Mouse (Mus musculus): ENCODE measurements around the gene Golgb1.
A peak's percentile ranks its signal among the peaks of the same experiment; 100 is the strongest.
"Not testable (repeated sequence)": the region's sequence is repeated elsewhere in the genome, so short reads cannot be mapped to it uniquely, and the experiment has no call there.

Gene Golgb1

GRCm38 (mm10) chr16:36874583-36875275, at the start of gene Golgb1, which contains the start of gene Eaf2:
Gene Golgb1, plus strand, starts transcription at chr16:36875140.
Gene Eaf2, minus strand, starts transcription at chr16:36875003.
- DNase-seq (ENCODE audit: low spot score in 2 of 2) = peak; percentile 89 to 93

GRCm38 (mm10) chr16:36827611-36828053, 47.3 kb upstream of the Golgb1 start:
- DNase-seq (ENCODE audit: low spot score in 2 of 2) = no peak

GRCm38 (mm10) chr16:36828054-36828786, 46.7 kb upstream of the Golgb1 start, which contains the start of gene Iqcb1:
Gene Iqcb1, plus strand, starts transcription at chr16:36828385.
- peak; percentile 55 to 72 for DNase-seq (ENCODE audit: low spot score in 2 of 2)

- no peak for DNase-seq (ENCODE audit: low spot score in 2 of 2)
These were observed 46.1 kb upstream of the Golgb1 start for GRCm38 (mm10) chr16:36828820-36829219.

- not testable (repeated sequence) for DNase-seq (ENCODE audit: low spot score in 2 of 2)
These were observed 28.0 kb upstream of the Golgb1 start for GRCm38 (mm10) chr16:36846894-36847293.

- DNase-seq (ENCODE audit: low spot score in 2 of 2) = no peak
These were observed 23.7 kb upstream of the Golgb1 start for GRCm38 (mm10) chr16:36851202-36851601.

GRCm38 (mm10) chr16:36863585-36863984, 11.4 kb upstream of the Golgb1 start:
- no peak for DNase-seq (ENCODE audit: low spot score in 2 of 2)

GRCm38 (mm10) chr16:36869442-36869841, 5.5 kb upstream of the Golgb1 start:
- DNase-seq (ENCODE audit: low spot score in 2 of 2) = no peak

- DNase-seq (ENCODE audit: low spot score in 2 of 2) = peak; percentile 22 to 30
These were observed 424 bp downstream of the Golgb1 start for GRCm38 (mm10) chr16:36875276-36875851.

- no peak for DNase-seq (ENCODE audit: low spot score in 2 of 2)
These were observed 2.4 kb downstream of the Golgb1 start for GRCm38 (mm10) chr16:36877316-36877715.

GRCm38 (mm10) chr16:36882737-36883343, 7.9 kb downstream of the Golgb1 start:
- no peak for DNase-seq (ENCODE audit: low spot score in 2 of 2)

- DNase-seq (ENCODE audit: low spot score in 2 of 2) = no peak
These were observed 9.9 kb downstream of the Golgb1 start for GRCm38 (mm10) chr16:36884881-36885280.

GRCm38 (mm10) chr16:36885912-36886311, 11.0 kb downstream of the Golgb1 start:
- DNase-seq (ENCODE audit: low spot score in 2 of 2) = no peak

- no peak for DNase-seq (ENCODE audit: low spot score in 2 of 2)
These were observed 12.6 kb downstream of the Golgb1 start for GRCm38 (mm10) chr16:36887546-36887945.

- no peak for DNase-seq (ENCODE audit: low spot score in 2 of 2)
These were observed 15.6 kb downstream of the Golgb1 start for GRCm38 (mm10) chr16:36890559-36890958.

GRCm38 (mm10) chr16:36891415-36891814, 16.5 kb downstream of the Golgb1 start:
- no peak for DNase-seq (ENCODE audit: low spot score in 2 of 2)

- DNase-seq (ENCODE audit: low spot score in 2 of 2) = no peak
These were observed 18.4 kb downstream of the Golgb1 start for GRCm38 (mm10) chr16:36893317-36893716.

- DNase-seq (ENCODE audit: low spot score in 2 of 2) = no peak
These were observed 21.8 kb downstream of the Golgb1 start for GRCm38 (mm10) chr16:36896712-36897111.

GRCm38 (mm10) chr16:36903156-36903555, 28.2 kb downstream of the Golgb1 start:
- DNase-seq (ENCODE audit: low spot score in 2 of 2) = no peak

GRCm38 (mm10) chr16:36911909-36912308, 37.0 kb downstream of the Golgb1 start:
- DNase-seq (ENCODE audit: low spot score in 2 of 2) = no peak

GRCm38 (mm10) chr16:36912311-36912710, 37.4 kb downstream of the Golgb1 start:
- DNase-seq (ENCODE audit: low spot score in 2 of 2) = no peak

- DNase-seq (ENCODE audit: low spot score in 2 of 2) = no peak
These were observed 39.3 kb downstream of the Golgb1 start for GRCm38 (mm10) chr16:36914195-36914594.
